ENCODE assay signal across 9 mouse cellular contexts in genomic region chr12:112802917-112803316, GRCm38 (mm10). TPM values are rescaled to one million over a fixed set of nuclear protein-coding genes. Genes with fewer than 3 reads are reported as not detected.
DNase-seq lines count a peak whose midpoint lies in the region; ATAC-seq lines count a peak whose summit lies in the region.
"Had no signal": no experiment of that assay in that cellular context is flagged by ENCODE, and none has a peak within 500 bp of the region (broad histone marks: within the 10 kb centered on the region; RNA-seq: fewer than 3 reads in every experiment).

No protein-coding gene starts in this region.

- H3K4me1 ChIP-seq in forebrain, embryonic 10.5 days = peaks cover 30% of the 10 kb centered on the region
- H3K4me1 ChIP-seq in forebrain, embryonic 11.5 days (replicated peaks; ENCODE audit: control insufficient read depth, insufficient read depth, low read length) = peaks cover 2% of the 10 kb centered on the region; the same call in 1 of the 2 replicates
- peaks cover 40% of the 10 kb centered on the region for H3K4me1 ChIP-seq in lung, embryonic 15.5 days
- peaks cover 36% of the 10 kb centered on the region for H3K4me1 ChIP-seq in limb, embryonic 10.5 days
- H3K4me1 ChIP-seq in neural tube, embryonic 14.5 days (ENCODE audit: control insufficient read depth, insufficient read depth, low read length) = peaks cover 7% of the 10 kb centered on the region; the same call in 1 of the 2 replicates

- H3K9ac ChIP-seq in forebrain, embryonic 11.5 days (ENCODE audit: low read length) = no peak overlapping the region
- no peak overlapping the region for H3K9ac ChIP-seq in lung, embryonic 15.5 days
- H3K9ac ChIP-seq in neural tube, embryonic 14.5 days (replicated peaks; ENCODE audit: low read depth, low read length) = no peak overlapping the region

- 15% methylated on average over 3 of the region's 3 CpGs for WGBS in forebrain, embryonic 10.5 days
- WGBS in forebrain, embryonic 11.5 days = 29% methylated on average over 2 of the region's 3 CpGs
- WGBS in lung, embryonic 15.5 days = 15% methylated on average over 3 of the region's 3 CpGs
- WGBS in limb, embryonic 10.5 days = 25% methylated on average over 3 of the region's 3 CpGs
- WGBS in neural tube, embryonic 14.5 days = 29% methylated on average over 3 of the region's 3 CpGs

- H3K4me2 ChIP-seq in forebrain, embryonic 11.5 days (ENCODE audit: low read depth, low read length, severe bottlenecking) = no peak overlapping the region
- H3K4me2 ChIP-seq in lung, embryonic 15.5 days = peak overlapping the region; percentile 98; the same call in 1 of the 2 replicates
- peak overlapping the region; percentile 100 for H3K4me2 ChIP-seq in neural tube, embryonic 14.5 days (ENCODE audit: low read depth, low read length)

- no peaks in the 10 kb centered on the region for H3K9me3 ChIP-seq in forebrain, embryonic 10.5 days
- no peaks in the 10 kb centered on the region for H3K9me3 ChIP-seq in forebrain, embryonic 11.5 days (ENCODE audit: control insufficient read depth, low read length)
- no peaks in the 10 kb centered on the region for H3K9me3 ChIP-seq in lung, embryonic 15.5 days
- H3K9me3 ChIP-seq in limb, embryonic 10.5 days (replicated peaks) = no peaks in the 10 kb centered on the region
- H3K9me3 ChIP-seq in neural tube, embryonic 14.5 days (ENCODE audit: control insufficient read depth, low read length) = no peaks in the 10 kb centered on the region

- no peak overlapping the region for H3K27ac ChIP-seq in forebrain, embryonic 10.5 days
- H3K27ac ChIP-seq in forebrain, embryonic 11.5 days (ENCODE audit: low read depth, low read length) = no peak overlapping the region
- H3K27ac ChIP-seq in lung, embryonic 15.5 days = no peak overlapping the region
- no peak overlapping the region for H3K27ac ChIP-seq in limb, embryonic 10.5 days
- H3K27ac ChIP-seq in neural tube, embryonic 14.5 days (ENCODE audit: low read depth, low read length) = no peak overlapping the region
- H3K27ac ChIP-seq: layer of hippocampus, adult 2 months had no signal

- peaks cover 81% of the 10 kb centered on the region for H3K27me3 ChIP-seq in forebrain, embryonic 10.5 days (ENCODE audit: poor library complexity, severe bottlenecking)
- peaks cover 13% of the 10 kb centered on the region for H3K27me3 ChIP-seq in forebrain, embryonic 11.5 days (ENCODE audit: control insufficient read depth, insufficient read depth, low read length)
- H3K27me3 ChIP-seq in lung, embryonic 15.5 days = peaks cover 50% of the 10 kb centered on the region
- peaks cover 86% of the 10 kb centered on the region for H3K27me3 ChIP-seq in limb, embryonic 10.5 days (ENCODE audit: low read depth, poor library complexity, severe bottlenecking)
- H3K27me3 ChIP-seq in neural tube, embryonic 14.5 days (ENCODE audit: control insufficient read depth, insufficient read depth, low read length) = no peaks in the 10 kb centered on the region; the same call in 1 of the 2 replicates

- DNase-seq in forebrain, embryonic 10.5 days (ENCODE audit: extremely low spot score, low spot score) = no peak
- DNase-seq in forebrain, embryonic 11.5 days (ENCODE audit: low spot score) = no peak
- DNase-seq in lung, postnatal 25 days (ENCODE audit: low spot score) = no peak
- no peak for DNase-seq in limb, embryonic 10.5 days (ENCODE audit: low spot score)
- no peak for DNase-seq in urinary bladder, postnatal 14 days (ENCODE audit: low spot score)
- DNase-seq in left cerebral cortex, adult 9 months (ENCODE audit: low spot score in 2 of 2) = no peak

- H3K36me3 ChIP-seq in forebrain, embryonic 10.5 days (replicated peaks) = no peaks in the 10 kb centered on the region
- H3K36me3 ChIP-seq in forebrain, embryonic 11.5 days (ENCODE audit: control insufficient read depth, insufficient read depth, low read length) = no peaks in the 10 kb centered on the region
- no peaks in the 10 kb centered on the region for H3K36me3 ChIP-seq in lung, embryonic 15.5 days
- H3K36me3 ChIP-seq in limb, embryonic 10.5 days = no peaks in the 10 kb centered on the region
- H3K36me3 ChIP-seq in neural tube, embryonic 14.5 days (ENCODE audit: control insufficient read depth, insufficient read depth, low read length) = no peaks in the 10 kb centered on the region

- peak overlapping the region; percentile 77; the same call in 1 of the 2 replicates for H3K4me3 ChIP-seq in forebrain, embryonic 10.5 days
- H3K4me3 ChIP-seq in forebrain, embryonic 11.5 days (ENCODE audit: low read depth, low read length) = no peak overlapping the region
- no peak overlapping the region for H3K4me3 ChIP-seq in lung, embryonic 15.5 days
- peak overlapping the region; percentile 62; the same call in 1 of the 2 replicates for H3K4me3 ChIP-seq in limb, embryonic 10.5 days
- no peak overlapping the region for H3K4me3 ChIP-seq in neural tube, embryonic 14.5 days (ENCODE audit: low read depth, low read length)

- no peak for ATAC-seq in forebrain, embryonic 11.5 days (replicated peaks; ENCODE audit: low FRiP score)
- no peak for ATAC-seq in lung, embryonic 15.5 days (ENCODE audit: borderline replicate concordance, extremely low read depth, low FRiP score, low TSS enrichment)
- ATAC-seq in neural tube, embryonic 14.5 days (ENCODE audit: low read depth) = no peak

RNA-seq across cellular contexts. Expression of gene Ahnak2, which starts 0.5 kb away (rescaled TPM):
- 0.05 and 0.11 TPM in 2 replicates for polyA plus RNA-seq in forebrain, embryonic 10.5 days (2016; fragmentation: Nextera tagmentation; extraction: Ambion mirVana)
- polyA plus RNA-seq in forebrain, embryonic 11.5 days (2014; fragmentation: Nextera tagmentation; extraction: Ambion mirVana) = 0.08 and 0.16 TPM in 2 replicates
- 0.72 and 0.98 TPM in 2 replicates for polyA plus RNA-seq in lung, embryonic 15.5 days (2015; fragmentation: Nextera tagmentation; extraction: Ambion mirVana)
- polyA plus RNA-seq in limb, embryonic 10.5 days (2016; fragmentation: Nextera tagmentation; extraction: Ambion mirVana) = 0.15 and 0.18 TPM in 2 replicates
- polyA plus RNA-seq in neural tube, embryonic 14.5 days (2014; fragmentation: Nextera tagmentation; extraction: Ambion mirVana) = 3.1 and 4.9 TPM in 2 replicates

RNA-seq across cellular contexts. Expression of gene Clba1, which starts 5.8 kb away (rescaled TPM):
- polyA plus RNA-seq in forebrain, embryonic 10.5 days (2016; fragmentation: Nextera tagmentation; extraction: Ambion mirVana) = 11.3 and 12.3 TPM in 2 replicates
- polyA plus RNA-seq in forebrain, embryonic 11.5 days (2014; fragmentation: Nextera tagmentation; extraction: Ambion mirVana) = 12.5 and 15.3 TPM in 2 replicates
- 6.9 and 7.4 TPM in 2 replicates for polyA plus RNA-seq in lung, embryonic 15.5 days (2015; fragmentation: Nextera tagmentation; extraction: Ambion mirVana)
- polyA plus RNA-seq in limb, embryonic 10.5 days (2016; fragmentation: Nextera tagmentation; extraction: Ambion mirVana) = 7.9 and 8.4 TPM in 2 replicates
- polyA plus RNA-seq in neural tube, embryonic 14.5 days (2014; fragmentation: Nextera tagmentation; extraction: Ambion mirVana) = 17.5 and 17.8 TPM in 2 replicates

RNA-seq across cellular contexts. Expression of gene Cdca4, which starts 26.3 kb away (rescaled TPM):
- polyA plus RNA-seq in forebrain, embryonic 10.5 days (2016; fragmentation: Nextera tagmentation; extraction: Ambion mirVana) = 189 and 199 TPM in 2 replicates
- polyA plus RNA-seq in forebrain, embryonic 11.5 days (2014; fragmentation: Nextera tagmentation; extraction: Ambion mirVana) = 170 and 180 TPM in 2 replicates
- 125 and 129 TPM in 2 replicates for polyA plus RNA-seq in lung, embryonic 15.5 days (2015; fragmentation: Nextera tagmentation; extraction: Ambion mirVana)
- polyA plus RNA-seq in limb, embryonic 10.5 days (2016; fragmentation: Nextera tagmentation; extraction: Ambion mirVana) = 204 and 206 TPM in 2 replicates
- polyA plus RNA-seq in neural tube, embryonic 14.5 days (2014; fragmentation: Nextera tagmentation; extraction: Ambion mirVana) = 33.6 and 37.5 TPM in 2 replicates

RNA-seq across cellular contexts. Expression of gene Pld4, which starts 42.5 kb away (rescaled TPM):
- polyA plus RNA-seq in forebrain, embryonic 10.5 days (2016; fragmentation: Nextera tagmentation; extraction: Ambion mirVana) = 3.8 and 3.9 TPM in 2 replicates
- 3.7 and 4.1 TPM in 2 replicates for polyA plus RNA-seq in forebrain, embryonic 11.5 days (2014; fragmentation: Nextera tagmentation; extraction: Ambion mirVana)
- polyA plus RNA-seq in lung, embryonic 15.5 days (2015; fragmentation: Nextera tagmentation; extraction: Ambion mirVana) = 12.7 and 17.9 TPM in 2 replicates
- 2.1 and 3.5 TPM in 2 replicates for polyA plus RNA-seq in limb, embryonic 10.5 days (2016; fragmentation: Nextera tagmentation; extraction: Ambion mirVana)
- polyA plus RNA-seq in neural tube, embryonic 14.5 days (2014; fragmentation: Nextera tagmentation; extraction: Ambion mirVana) = 4.5 and 6.9 TPM in 2 replicates

Comparison
In these comparisons a context has a peak if more than half of its experiments do, and no peak if none do; other contexts are left out.
1. H3K4me3 ChIP-seq: peak in forebrain, embryonic 10.5 days (single experiment) and limb, embryonic 10.5 days (single experiment); none in forebrain, embryonic 11.5 days (single experiment), lung, embryonic 15.5 days (single experiment) and neural tube, embryonic 14.5 days (single experiment).